Mouse (Mus musculus) midbrain, embryonic 13.5 days (tissue): ENCODE results near the gene Myo18b. TPM values are rescaled to one million over a fixed set of nuclear protein-coding genes. Genes with fewer than 3 reads are reported as not detected.

Experiments
- ATAC-seq: fragments of 200-750 bp; cut with Nextera tagmentation; 2 replicates; pipeline ENCODE4 v1.8.0; 2017; ENCODE audit warnings: mild to moderate bottlenecking, moderate TSS enrichment, moderate library complexity
- H3K27ac ChIP-seq: fragments of 300-500 bp; sonication (generic); 2 replicates; pipeline ENCODE4 v1.5.1; 2015; ENCODE audit warnings: inconsistent platforms, mild to moderate bottlenecking, moderate library complexity
- H3K27me3 ChIP-seq: fragments of 300-500 bp; sonication (generic); 2 replicates; pipeline ENCODE4 v1.6.1; 2015; ENCODE audit warnings: mild to moderate bottlenecking, inconsistent platforms
- H3K36me3 ChIP-seq: fragments of 300-500 bp; sonication (generic); 2 replicates; pipeline ENCODE4 v1.6.1; 2015; ENCODE audit warnings: mild to moderate bottlenecking, inconsistent platforms
- H3K4me1 ChIP-seq: fragments of 300-500 bp; sonication (generic); replicated peaks from 2 replicates; pipeline ENCODE4 v1.6.1; 2015; ENCODE audit warnings: inconsistent platforms
- H3K4me2 ChIP-seq: fragments of 300-500 bp; sonication (generic); replicated peaks from 2 replicates; pipeline ENCODE4 v1.6.1; 2015; ENCODE audit warnings: moderate library complexity, mild to moderate bottlenecking, inconsistent platforms
- H3K4me3 ChIP-seq: fragments of 300-500 bp; sonication (generic); replicated peaks from 2 replicates; pipeline ENCODE4 v1.5.1; 2015; ENCODE audit warnings: mild to moderate bottlenecking, inconsistent platforms
- H3K9ac ChIP-seq: fragments of 300-500 bp; sonication (generic); replicated peaks from 2 replicates; pipeline ENCODE4 v1.6.1; 2015; ENCODE audit warnings: mild to moderate bottlenecking, inconsistent platforms
- H3K9me3 ChIP-seq: fragments of 300-500 bp; sonication (generic); 2 replicates; pipeline ENCODE4 v1.6.1; 2016; ENCODE audit warnings: mild to moderate bottlenecking, inconsistent platforms
- WGBS: fragments of 180-500 bp; shearing (Covaris S2); methylation state at CpG from one replicate; pipeline ENCODE4 v1.1.7; 2015; 5-methylcytosine and 5-hydroxymethylcytosine counted together
- polyA plus RNA-seq: library from polyadenylated mRNA; unstranded; fragments of >200 nt; fragmentation: Nextera tagmentation; extraction: Ambion mirVana; gene quantifications from 2 replicates; pipeline ENCODE4 v1.2.1, GENCODE M21; 2015

Gene Myo18b
- polyA plus RNA-seq, 1 experiment from 2014 or later = 2.3 TPM

DNA sequence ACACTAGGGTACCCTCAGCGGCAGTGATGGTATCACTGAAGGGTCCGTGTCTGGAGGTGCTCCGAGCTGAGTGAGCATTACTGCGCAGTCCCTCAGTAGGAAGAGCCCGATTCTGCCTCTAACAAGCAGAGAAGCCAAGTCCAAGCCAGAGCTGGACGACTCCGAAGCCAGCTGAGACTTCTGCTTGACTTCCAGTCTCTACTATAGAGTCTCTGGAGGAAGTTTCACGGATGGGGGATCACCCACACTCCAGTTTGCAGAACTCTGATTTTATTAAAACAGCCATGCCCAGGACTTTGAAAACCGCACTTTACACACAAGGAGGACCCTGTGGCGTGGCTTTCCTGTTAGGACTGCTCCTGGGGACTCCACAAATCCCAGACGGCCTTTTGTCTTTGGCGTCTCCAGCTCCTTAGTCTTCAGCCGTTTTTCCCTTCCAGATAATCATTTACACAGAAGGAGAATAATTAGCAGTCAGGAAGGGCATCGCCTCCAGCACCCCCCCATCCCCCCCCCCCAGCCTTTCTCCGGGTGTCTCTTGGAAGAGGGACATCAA lies 240.1 kb downstream of the Myo18b start:
- Histone ChIP-seq H3K4me3 (peak overlapping the region; percentile 14), H3K9ac (0 out of 2 replicates have a peak overlapping the region, but pooled peaks have one; percentile 15), H3K27me3 (no peaks in the 10 kb centered on the region), H3K36me3 (no peaks in the 10 kb centered on the region), H3K4me1 (peaks cover 33% of the 10 kb centered on the region), H3K4me2 (peak overlapping the region; percentile 53), H3K27ac (peak overlapping the region; percentile 58), H3K9me3 (no peaks in the 10 kb centered on the region)
- peak; percentile 58 for ATAC-seq
- 1% methylated on average over 15 of the region's 15 CpGs for WGBS

DNA sequence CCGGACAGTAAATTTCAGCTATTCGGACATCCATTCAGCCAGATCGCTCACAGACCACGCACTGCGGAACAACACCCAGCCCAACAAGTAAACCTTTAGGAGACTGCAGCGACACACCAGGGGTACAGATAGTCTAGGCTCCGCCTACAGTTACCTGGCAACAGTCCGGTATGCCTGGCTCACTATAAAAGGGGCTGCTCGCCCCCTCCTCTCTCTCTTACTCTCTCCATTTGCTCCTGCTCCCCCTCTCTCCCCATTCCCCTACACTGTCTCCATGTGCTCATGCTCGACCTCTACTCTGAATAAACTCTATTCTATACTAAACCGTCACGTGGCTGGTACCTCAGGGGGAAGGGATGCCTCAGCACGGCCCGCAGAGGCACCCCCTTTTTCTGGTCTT lies 240.6 kb downstream of the Myo18b start:
- Histone ChIP-seq H3K9ac (0 out of 2 replicates have a peak overlapping the region, but pooled peaks have one; percentile 15), H3K36me3 (no peaks in the 10 kb centered on the region), H3K27me3 (no peaks in the 10 kb centered on the region), H3K4me2 (peak overlapping the region; percentile 53), H3K4me1 (peaks cover 28% of the 10 kb centered on the region), H3K27ac (0 out of 2 replicates have a peak overlapping the region, but pooled peaks have one; percentile 58), H3K4me3 (peak overlapping the region; percentile 14), H3K9me3 (no peaks in the 10 kb centered on the region)
- peak; percentile 83 for ATAC-seq
- 2% methylated on average over 14 of the region's 14 CpGs for WGBS

DNA sequence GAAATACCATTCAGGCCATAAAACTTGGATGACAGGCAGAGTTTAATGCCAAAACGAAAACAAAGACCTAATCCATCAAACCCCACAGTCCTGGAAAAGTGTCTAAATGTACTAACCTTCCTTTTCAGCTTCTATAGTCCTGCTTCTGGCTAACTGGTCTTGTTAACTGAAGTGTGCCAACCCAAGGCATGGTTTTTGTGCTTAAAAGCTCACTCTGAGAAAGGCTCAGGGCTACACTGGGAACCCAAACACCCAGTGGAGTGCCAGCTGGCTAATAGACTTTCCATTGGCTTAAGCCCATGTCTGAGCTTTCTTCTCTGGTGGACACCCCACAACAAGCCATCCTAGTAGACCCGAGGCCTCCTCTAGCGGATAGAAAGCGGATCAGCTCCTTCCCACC lies 244.1 kb downstream of the Myo18b start:
- Histone ChIP-seq H3K9ac (no peak overlapping the region), H3K9me3 (no peaks in the 10 kb centered on the region), H3K27ac (no peak overlapping the region), H3K4me2 (no peak overlapping the region), H3K36me3 (no peaks in the 10 kb centered on the region), H3K27me3 (no peaks in the 10 kb centered on the region), H3K4me3 (no peak overlapping the region), H3K4me1 (peaks cover 22% of the 10 kb centered on the region)
- 92% methylated on average over 4 of the region's 4 CpGs for WGBS
- ATAC-seq = no peak

DNA sequence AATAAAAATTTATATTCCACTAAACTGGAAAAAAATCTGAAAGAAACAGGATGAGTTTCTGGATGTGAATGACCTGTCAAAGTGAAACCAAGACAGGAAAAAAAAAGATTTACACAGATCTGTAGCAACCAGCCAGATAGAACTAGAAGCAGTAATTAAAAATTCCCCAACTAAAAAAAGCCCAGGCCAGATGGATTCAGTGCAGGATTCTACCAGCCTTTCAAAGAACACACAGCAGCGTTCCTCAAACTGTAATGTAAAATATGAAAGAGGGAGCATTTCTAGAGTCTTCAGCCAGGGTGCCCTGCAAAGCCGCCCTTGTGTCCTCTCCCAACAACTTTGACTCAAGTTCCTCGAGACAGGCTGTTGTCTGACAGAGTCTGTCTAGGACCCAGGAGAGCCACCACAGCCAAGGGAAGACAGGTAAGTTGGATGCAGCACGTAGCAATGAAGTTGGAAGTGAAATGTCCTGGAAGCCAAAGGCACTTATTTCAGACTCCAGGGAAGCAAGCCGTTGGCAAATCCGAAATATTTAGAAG lies 246.9 kb downstream of the Myo18b start:
- no peaks in the 10 kb centered on the region for H3K36me3 ChIP-seq
- no peak overlapping the region for H3K9ac ChIP-seq
- 87% methylated on average over 6 of the region's 6 CpGs for WGBS
- H3K4me1 ChIP-seq = peaks cover 5% of the 10 kb centered on the region
- no peak overlapping the region for H3K27ac ChIP-seq
- H3K27me3 ChIP-seq = no peaks in the 10 kb centered on the region
- ATAC-seq = no peak
- no peaks in the 10 kb centered on the region for H3K9me3 ChIP-seq
- H3K4me2 ChIP-seq = no peak overlapping the region
- no peak overlapping the region for H3K4me3 ChIP-seq

DNA sequence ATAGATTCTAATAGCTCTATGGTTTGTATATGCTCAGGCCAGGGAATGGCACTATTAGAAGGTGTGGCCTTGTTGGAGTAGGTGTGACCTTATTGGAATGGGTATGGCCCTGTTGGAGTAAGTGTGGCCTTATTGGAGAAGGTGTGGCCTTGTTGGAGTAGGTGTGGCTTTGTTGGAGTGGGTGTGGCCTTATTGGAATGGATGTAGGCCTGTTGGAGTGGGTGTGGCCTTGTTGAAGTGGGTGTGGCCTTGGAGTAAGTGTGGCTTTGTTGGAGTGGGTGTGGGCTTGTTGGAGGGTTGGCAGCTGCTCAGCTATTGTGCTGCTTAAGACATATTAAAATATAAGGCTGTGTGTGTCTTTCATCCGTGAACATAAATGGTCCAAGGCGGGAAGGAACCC lies 249.3 kb downstream of the Myo18b start:
- H3K9me3 ChIP-seq = no peaks in the 10 kb centered on the region
- no peak for ATAC-seq
- H3K27me3 ChIP-seq = peaks cover 5% of the 10 kb centered on the region; the same call in 1 of the 2 replicates
- H3K27ac ChIP-seq = no peak overlapping the region
- peaks cover 13% of the 10 kb centered on the region for H3K4me1 ChIP-seq
- H3K9ac ChIP-seq = no peak overlapping the region
- no peak overlapping the region for H3K4me2 ChIP-seq
- no peaks in the 10 kb centered on the region for H3K36me3 ChIP-seq
- WGBS = 55% methylated on average over 2 of the region's 2 CpGs
- H3K4me3 ChIP-seq = no peak overlapping the region

DNA sequence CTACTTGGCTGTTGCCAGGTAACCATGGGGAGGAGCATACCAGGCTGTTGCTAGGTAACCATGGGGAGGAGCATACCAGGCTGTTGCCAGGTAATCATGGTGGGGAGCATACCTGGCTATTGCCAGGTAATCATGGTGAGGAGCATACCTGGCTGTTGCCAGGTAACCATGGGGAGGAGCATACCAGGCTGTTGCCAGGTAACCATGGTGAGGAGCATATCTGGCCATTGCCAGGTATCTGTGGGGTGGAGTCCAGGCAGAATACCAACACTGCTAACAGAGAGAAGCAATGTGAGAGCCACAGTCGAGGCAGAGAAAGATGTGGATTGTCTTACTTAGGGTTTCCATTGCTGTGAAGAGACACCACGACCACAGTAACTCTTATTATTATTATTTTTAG lies 250.6 kb downstream of the Myo18b start:
- H3K9me3 ChIP-seq = no peaks in the 10 kb centered on the region
- H3K36me3 ChIP-seq = no peaks in the 10 kb centered on the region
- H3K27ac ChIP-seq = no peak overlapping the region
- H3K27me3 ChIP-seq = peaks cover 11% of the 10 kb centered on the region; the same call in 1 of the 2 replicates
- ATAC-seq = no peak
- H3K9ac ChIP-seq = no peak overlapping the region
- no peak overlapping the region for H3K4me3 ChIP-seq
- peaks cover 22% of the 10 kb centered on the region for H3K4me1 ChIP-seq
- 89% methylated on average over 2 of the region's 2 CpGs for WGBS
- no peak overlapping the region for H3K4me2 ChIP-seq

DNA sequence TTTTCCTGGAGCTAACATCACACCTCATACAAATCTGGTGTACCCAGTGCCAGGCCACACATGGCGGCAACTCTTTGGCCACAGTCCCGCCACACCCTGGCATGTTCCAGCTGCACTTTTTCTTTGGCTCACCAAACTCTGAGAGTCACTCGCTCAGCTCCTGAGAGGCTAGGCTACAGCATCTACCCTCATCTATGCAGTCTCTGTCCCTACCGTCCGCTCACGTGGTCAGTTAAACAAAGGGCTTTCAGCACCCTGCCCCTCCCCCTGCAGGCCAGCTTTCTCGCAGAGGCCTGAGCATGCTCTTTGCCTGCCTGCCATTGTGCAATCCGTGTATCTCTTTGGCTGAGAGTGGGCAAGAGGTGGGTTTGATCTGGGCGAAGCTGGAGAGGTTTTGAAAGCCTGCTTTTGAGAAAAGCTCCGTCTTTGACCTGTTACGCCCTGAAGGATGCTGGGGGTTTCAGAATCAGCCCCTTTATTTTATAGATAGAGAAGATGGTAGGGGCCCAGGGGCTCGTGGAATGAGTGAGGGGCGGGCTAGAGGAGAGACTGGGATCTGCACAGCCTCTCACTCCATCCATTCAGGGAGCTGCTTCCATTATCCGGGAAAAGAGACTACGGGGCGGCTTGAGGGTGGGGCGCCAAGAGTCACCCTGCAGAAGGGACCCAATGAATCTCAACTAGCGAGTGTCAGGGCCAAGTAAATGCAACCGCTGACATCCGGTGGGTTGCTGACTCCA lies 252.5 kb downstream of the Myo18b start:
- ATAC-seq = peak; percentile 78
- Histone ChIP-seq H3K9ac (peak overlapping the region; percentile 44; the same call in 1 of the 2 replicates), H3K9me3 (0 out of 2 replicates have a peak, but pooled peaks cover 6% of the 10 kb centered on the region), H3K4me2 (peak overlapping the region; percentile 20; the same call in 1 of the 2 replicates), H3K27me3 (peaks cover 13% of the 10 kb centered on the region; the same call in 1 of the 2 replicates), H3K4me1 (peaks cover 22% of the 10 kb centered on the region), H3K36me3 (no peaks in the 10 kb centered on the region), H3K27ac (peak overlapping the region; percentile 82), H3K4me3 (no peak overlapping the region)
- WGBS = 20% methylated on average over 20 of the region's 20 CpGs

DNA sequence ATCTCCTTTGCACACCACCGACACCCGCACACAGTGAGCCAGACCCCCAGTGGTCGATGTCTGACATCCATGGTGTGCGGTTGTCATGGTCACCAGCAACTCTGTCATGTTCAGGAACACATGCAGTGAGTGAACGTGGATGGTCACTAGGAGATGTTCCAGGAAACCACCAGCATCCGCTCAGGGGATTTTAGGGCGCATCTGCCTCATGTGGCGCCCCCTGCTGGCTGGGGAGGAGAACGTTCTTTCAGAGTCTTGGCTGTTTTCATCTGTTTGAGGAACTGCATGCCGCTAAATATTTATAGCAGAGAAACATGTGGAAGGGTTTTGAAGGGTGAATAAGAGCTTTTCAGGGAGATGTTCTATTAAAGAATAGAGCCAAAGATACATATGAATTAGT lies 253.4 kb downstream of the Myo18b start:
- Histone ChIP-seq H3K36me3 (no peaks in the 10 kb centered on the region), H3K4me3 (no peak overlapping the region), H3K27me3 (peaks cover 13% of the 10 kb centered on the region; the same call in 1 of the 2 replicates), H3K4me2 (no peak overlapping the region), H3K9ac (no peak overlapping the region), H3K27ac (no peak overlapping the region), H3K4me1 (peaks cover 22% of the 10 kb centered on the region), H3K9me3 (0 out of 2 replicates have a peak, but pooled peaks cover 6% of the 10 kb centered on the region)
- WGBS = 62% methylated on average over 10 of the region's 10 CpGs
- ATAC-seq = 0 out of 2 replicates have a peak, but pooled peaks have one; percentile 37

DNA sequence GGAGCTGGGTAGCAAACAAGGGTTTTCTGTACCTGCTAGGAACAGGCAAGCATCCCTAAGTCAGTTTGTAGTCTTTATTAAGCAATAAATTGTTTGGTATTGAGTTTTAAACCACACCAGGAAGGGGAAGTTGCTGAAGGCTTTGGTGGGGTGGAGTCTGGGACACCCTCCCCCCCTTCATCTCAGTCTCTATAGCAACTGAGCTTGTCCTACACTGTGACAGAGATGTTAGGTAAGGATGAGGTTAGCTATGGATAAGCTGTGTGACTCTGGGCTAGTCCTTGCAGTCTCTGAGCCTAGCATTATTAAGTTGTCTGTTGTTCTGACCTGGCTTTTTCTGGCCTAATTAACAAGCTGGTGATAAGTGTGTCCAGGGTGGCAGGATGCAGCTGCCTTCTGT lies 254.4 kb downstream of the Myo18b start:
- no peak overlapping the region for H3K4me3 ChIP-seq
- H3K27me3 ChIP-seq = peaks cover 13% of the 10 kb centered on the region; the same call in 1 of the 2 replicates
- H3K36me3 ChIP-seq = no peaks in the 10 kb centered on the region
- H3K4me1 ChIP-seq = peaks cover 22% of the 10 kb centered on the region
- H3K4me2 ChIP-seq = no peak overlapping the region
- 0 out of 2 replicates have a peak, but pooled peaks cover 6% of the 10 kb centered on the region for H3K9me3 ChIP-seq
- no peak overlapping the region for H3K9ac ChIP-seq
- no peak for ATAC-seq
- no peak overlapping the region for H3K27ac ChIP-seq

DNA sequence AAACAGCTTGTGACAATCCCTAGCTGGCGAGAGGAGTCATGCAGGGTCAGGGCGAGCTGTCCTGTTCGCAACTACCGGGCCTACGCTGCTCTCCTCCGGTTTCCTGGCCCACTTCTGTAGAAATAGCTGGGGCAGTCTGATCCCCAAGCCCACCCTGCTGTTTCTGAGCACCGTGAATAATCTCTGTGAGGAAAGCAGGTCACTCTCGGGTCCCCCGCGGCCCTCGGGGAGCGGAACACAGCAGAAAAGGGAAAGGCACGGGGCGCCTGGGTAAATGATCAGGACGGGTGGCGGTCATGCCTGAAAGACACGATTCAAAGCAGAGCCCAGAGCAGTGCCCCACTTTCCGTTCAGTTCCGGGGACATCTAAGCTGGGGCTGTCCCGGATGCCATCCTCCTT lies 255.0 kb downstream of the Myo18b start:
- Histone ChIP-seq H3K36me3 (no peaks in the 10 kb centered on the region), H3K4me3 (no peak overlapping the region), H3K4me2 (peak overlapping the region; percentile 25), H3K27me3 (peaks cover 13% of the 10 kb centered on the region; the same call in 1 of the 2 replicates), H3K27ac (no peak overlapping the region), H3K9ac (no peak overlapping the region; the same call in 1 of the 2 replicates), H3K4me1 (peaks cover 22% of the 10 kb centered on the region), H3K9me3 (0 out of 2 replicates have a peak, but pooled peaks cover 6% of the 10 kb centered on the region)
- 6% methylated on average over 20 of the region's 20 CpGs for WGBS
- no peak for ATAC-seq

DNA sequence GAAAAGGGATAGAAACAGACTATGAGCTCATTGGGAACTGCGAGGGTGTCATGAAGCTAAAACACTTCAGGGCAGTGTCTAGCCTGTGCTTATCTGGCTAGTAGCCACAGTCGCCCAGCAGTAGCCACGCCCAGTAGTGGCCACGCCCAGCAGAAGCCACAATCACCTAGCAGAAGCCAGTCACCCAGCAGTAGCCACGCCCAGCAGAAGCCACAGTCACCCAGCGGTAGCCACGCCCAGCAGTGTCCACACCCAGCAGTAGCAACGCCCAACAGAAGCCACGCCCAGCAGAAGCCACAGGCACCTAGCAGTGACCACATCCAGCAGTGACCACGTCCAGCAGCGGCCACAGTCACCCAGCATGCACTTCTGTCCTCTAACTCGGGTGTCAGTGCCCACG lies 255.5 kb downstream of the Myo18b start:
- WGBS = 16% methylated on average over 13 of the region's 13 CpGs
- ATAC-seq = no peak
- H3K4me3 ChIP-seq = no peak overlapping the region

More for the DNA sequence above, 255.5 kb downstream of the Myo18b start:
- Histone ChIP-seq H3K9ac (no peak overlapping the region), H3K4me1 (peaks cover 22% of the 10 kb centered on the region), H3K27ac (no peak overlapping the region), H3K27me3 (peaks cover 13% of the 10 kb centered on the region; the same call in 1 of the 2 replicates), H3K9me3 (0 out of 2 replicates have a peak, but pooled peaks cover 6% of the 10 kb centered on the region), H3K4me2 (peak overlapping the region; percentile 25), H3K36me3 (no peaks in the 10 kb centered on the region)
